Mouse (Mus musculus) ovary, postnatal 10 days (tissue): ENCODE measurements at regions not wholly inside any gene's neighbourhood (a gene's known extent, or its start where the extent isn't known, plus 50 kb on each side); places are given as distances from the start of the nearest gene placed in this dataset.

Source experiments
- DNase-seq: peaks from one replicate; pipeline ENCODE4 v3.0.0; 2022; ENCODE audit warnings: low spot score

- DNase-seq: no peak
These were observed 615.9 kb downstream of the Nfib start for GRCm38 (mm10) chr4:82089657-82090056.

GRCm38 (mm10) chr4:82083519-82083918 lies 622.0 kb downstream of the Nfib start:
- DNase-seq: no peak

DNA sequence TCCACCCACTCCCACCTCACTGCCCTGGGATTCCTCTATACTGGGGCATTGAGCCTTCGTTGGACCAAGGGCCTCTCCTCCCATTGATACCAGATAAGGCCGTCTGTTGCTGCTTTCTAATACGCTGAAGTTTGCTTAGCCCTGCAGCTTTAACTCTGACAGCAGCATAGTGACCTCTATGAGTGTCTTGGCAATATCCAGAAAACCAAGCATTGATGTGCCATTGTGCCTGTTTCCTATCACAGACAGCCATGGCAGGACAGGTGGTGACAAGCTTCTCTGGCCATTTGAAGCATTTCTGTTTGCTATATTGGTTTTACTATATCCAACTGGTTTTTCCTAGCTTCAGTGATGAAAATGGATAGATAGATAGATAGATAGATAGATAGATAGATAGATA lies 625.4 kb upstream of the Mpdz start:
- no peak for DNase-seq

DNA sequence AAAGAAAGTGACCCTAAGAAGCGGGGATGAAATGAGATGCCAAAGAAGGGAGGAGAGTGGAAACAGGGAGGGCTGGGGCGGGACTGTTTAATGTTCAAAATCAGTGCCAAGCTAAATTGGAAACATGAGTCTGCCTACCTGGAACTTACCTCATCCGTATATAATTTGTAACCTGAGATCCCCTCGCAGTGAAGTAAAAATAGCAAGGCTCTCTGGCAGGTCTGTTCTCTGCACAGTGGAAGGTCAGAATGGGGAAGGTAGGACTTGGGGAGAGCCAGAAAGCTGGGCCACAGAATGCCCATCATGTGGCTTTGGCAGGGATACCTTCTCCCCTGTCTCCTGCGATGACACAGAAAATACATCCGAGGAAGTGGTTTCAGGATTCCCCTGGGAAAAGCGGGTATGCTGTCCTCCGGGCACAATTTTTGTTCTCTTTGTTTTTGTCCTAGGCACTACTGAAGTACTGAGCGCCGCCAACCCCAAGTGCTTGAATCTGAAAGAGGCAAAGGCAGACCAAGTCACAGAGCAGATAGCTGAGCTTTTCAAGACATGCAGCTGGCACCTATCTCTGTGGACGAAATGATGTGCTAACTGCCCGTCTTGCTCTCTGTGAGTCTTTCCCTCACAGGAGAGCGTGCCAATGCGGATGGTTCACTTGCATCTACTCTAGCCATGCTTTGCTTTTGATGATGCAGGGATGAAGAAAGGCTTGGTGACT lies 623.2 kb upstream of the Mpdz start:
- no peak for DNase-seq

DNA sequence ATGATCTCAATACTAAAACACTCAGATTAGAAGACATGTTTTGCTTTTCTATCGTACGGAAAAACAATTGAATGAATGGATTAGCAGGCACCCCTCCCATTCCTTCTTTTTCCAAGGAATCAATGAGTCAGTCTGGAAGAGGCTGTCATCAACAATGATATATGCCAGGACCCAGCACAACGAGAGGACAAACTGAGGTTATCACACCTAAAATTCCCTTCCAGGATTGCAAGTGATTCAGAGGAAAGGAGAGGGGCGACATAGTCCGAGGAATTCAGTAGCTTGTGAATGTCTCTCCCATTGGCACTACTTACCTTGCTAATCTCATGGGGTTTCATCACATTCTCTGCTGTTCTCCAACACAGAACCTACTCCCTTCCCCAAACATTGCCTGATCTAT lies 620.1 kb upstream of the Mpdz start:
- no peak for DNase-seq

GRCm38 (mm10) chr4:82056671-82057070 lies 614.1 kb upstream of the Mpdz start:
- DNase-seq: no peak

DNA sequence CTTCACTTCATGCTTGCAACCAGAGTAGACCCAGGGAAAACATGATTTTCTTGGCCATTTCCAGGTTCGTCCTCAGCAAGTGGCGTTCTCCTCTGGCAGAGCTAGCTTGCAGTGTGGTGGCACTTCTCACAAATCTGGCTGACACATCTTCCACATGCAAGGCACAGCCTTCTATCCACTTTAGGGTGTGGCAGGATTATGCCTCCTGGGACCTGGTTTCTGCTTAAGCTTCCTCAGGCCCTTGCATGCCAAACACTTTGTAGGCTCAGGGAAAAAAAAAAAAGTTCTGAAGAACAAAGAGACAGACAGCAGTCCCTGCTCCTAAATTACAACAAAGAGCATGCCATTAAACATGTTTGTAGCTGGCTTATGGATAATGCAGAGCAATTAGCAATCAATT lies 605.6 kb upstream of the Mpdz start:
- no peak for DNase-seq

GRCm38 (mm10) chr4:82037473-82037872 lies 594.9 kb upstream of the Mpdz start:
- DNase-seq: no peak

- no peak for DNase-seq
These were observed 592.6 kb upstream of the Mpdz start for GRCm38 (mm10) chr4:82035074-82035703.

DNA sequence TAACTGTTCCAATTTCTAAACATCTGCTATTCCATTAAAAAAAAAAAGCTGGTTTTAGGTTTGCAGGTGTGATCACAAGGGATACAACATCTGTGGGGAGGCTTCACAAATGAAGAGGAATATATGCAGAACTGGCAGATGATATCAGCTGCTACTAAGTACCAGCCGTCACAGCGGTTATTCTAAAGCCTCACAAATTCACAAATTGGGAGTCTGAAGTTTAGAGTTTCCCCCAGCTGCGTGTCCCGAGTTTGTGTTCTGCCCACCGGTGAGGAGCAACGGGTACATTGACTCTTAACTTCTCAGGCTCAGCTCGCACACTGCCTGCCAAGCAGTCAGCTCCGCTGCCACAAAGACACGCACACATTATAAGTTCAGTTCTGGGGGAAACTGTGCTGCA lies 586.6 kb upstream of the Mpdz start:
- no peak for DNase-seq

- no peak for DNase-seq
These were observed 584.8 kb upstream of the Mpdz start for GRCm38 (mm10) chr4:82027447-82027881.

DNA sequence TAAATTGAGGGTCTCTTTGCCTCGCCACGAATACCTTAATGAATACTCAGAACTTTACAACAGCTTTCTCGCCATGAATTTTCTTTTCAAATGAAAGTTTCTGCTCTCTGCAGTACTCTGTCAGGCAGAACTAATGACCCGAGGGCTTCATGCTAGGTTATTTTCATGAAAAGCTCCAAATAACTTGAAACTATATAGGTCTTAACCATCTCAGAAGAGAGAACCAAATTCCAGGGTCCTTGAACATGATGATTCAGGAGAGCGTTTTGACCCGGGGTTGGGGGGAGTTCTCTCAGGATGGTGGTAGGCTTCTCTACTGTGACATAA lies 558.8 kb upstream of the Mpdz start:
- no peak for DNase-seq

DNA sequence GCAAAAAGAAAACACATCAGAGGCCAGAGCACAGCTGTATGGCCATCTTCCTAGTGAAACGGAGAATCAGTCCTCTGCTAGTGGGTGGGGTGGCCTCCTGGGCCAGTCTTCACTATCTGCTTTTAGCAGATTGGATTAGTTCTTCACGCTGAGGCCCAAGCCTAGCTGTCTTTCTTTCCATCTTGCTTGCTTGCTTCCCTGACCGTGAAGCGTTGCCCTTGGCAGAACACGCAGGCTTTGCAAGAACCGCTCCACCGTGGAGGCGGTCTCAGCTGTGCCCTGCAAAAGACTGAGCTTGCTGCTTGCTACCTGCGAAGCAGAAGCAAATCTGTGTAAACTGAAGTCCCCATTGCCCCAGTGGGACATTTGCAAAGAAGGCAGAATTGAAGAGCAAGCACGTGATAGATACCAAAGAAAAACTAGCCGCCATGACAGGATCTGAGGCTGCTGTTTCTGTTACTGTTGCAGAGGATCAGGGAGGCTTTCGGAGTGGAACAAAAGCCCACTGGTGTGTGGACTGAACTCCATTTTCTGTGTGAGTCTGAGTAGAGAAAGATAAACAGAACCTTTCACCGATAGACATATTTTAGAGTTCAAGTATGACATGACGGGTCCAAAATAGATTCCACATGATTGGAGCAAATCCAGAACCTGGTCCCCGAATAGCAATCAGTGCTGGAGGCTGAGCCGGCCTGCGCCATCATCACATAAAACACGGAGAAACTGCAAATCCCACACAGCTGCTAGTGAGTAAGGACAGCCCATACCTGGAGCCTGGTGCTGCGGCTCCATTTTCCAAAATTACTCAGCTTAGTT lies 558.2 kb upstream of the Mpdz start:
- no peak for DNase-seq

- DNase-seq: no peak
These were observed 557.2 kb upstream of the Mpdz start for GRCm38 (mm10) chr4:81999654-82000314.

DNA sequence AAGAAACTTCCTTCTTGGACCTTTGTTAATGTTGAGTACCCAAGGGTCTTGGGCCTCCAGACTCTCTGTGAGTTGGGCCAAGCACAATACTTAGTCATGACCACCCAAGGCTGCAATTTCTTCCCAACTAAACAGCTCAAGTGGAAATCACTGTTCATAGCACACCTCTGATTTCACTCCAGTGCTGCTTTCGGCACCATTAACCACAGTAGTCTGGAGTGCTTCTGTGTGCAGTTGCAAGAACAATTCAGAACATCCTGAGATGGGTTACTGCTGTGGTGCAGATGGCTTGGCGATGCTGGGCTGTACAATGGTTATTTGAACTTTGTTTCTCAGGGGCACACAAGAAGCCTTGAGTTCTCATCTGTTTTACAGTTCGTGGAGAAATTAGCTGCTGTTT lies 556.5 kb upstream of the Mpdz start:
- DNase-seq: no peak

DNA sequence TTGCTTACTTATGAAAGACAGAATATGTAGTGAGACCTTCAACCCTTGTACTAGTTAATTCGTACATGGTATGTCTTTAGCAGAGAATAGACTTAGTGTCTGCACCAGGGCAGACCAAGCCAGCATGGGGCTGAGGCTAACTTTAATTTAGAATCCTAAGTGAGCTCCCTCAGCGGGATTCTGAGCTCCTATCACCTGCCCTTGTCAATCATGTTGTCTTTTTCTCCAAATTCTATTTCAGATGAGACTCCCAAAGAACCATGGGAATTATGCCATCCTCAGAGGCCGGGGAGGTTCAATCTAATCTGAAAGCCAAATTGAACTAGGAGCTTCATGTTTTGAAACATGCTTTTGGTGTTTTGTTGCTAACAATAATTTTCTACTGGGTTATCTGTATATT lies 553.8 kb upstream of the Mpdz start:
- no peak for DNase-seq

DNA sequence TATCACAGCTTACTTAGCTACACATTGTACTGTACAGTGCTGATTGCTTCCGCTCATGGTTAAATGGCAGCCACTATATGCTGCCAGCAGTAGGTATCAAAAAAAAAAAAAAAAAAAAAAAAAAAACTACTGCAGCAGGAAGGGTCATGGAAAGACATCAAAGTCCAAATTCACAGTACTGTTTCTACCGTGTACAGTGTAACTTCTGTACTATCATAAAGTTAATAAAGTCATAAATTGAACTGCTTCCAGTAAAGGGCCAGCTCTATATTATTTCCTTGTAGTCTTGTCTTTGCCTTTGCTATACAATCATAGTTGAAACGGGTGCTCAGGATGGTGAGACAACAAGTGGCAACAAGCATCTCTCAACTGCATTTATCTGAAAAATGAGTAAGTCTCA lies 552.6 kb upstream of the Mpdz start:
- DNase-seq: no peak

GRCm38 (mm10) chr4:81988796-81989195 lies 546.2 kb upstream of the Mpdz start:
- no peak for DNase-seq

- DNase-seq: no peak
These were observed 544.0 kb upstream of the Mpdz start for GRCm38 (mm10) chr4:81986616-81987015.

- no peak for DNase-seq
These were observed 539.2 kb upstream of the Mpdz start for GRCm38 (mm10) chr4:81981811-81982210.

DNA sequence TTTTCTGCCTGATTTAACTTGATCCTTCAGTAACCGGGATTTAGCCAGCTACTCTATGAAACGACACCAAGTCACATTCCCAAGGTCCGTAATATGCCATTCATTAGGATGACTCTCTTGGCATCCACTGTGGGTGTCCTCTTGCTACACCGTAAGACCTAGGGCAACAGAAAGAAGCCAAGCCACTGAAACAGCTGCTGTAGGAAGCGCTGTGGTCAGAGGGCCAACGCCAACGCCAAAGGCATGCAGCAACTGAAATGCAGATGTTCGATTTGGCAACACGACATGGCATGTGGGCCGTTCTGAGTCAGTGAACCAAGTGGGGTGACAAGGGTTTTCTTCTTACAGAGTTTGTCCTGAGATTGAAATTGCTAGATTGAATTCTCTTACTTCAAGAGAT lies 527.9 kb upstream of the Mpdz start:
- DNase-seq: no peak

DNA sequence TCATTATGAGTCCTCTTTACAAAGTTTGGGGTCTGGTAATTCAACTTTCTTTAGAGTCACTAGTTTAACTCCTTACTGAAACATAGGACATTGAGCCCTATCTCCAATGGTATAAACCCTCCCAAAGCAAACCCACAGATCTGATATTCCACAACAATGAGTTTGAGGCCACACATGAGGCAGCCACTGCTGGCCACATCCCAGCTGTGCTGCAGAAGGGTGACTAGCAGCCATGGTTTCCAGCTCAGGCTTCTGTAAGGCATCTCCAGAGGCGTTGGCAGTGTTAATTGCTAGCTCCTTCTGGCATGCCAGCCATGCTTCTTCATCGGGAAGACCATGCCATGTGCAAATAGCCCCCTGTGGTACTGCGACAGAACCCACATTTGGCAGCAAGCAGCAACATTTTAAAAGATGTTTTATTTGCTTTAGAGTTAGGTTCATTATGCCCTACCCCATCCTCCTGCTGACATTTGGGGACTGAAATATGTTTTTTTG lies 527.1 kb upstream of the Mpdz start:
- no peak for DNase-seq
